Mouse (Mus musculus): ENCODE measurements at regions not wholly inside any gene's neighbourhood (a gene's known extent, or its start where the extent isn't known, plus 50 kb on each side); places are given as distances from the start of the nearest gene placed in this dataset.

- Histone ChIP-seq H3K27me3 (replicated peaks) (no peaks in the 10 kb centered on the region), H3K4me2 (ENCODE audit: insufficient read depth, low read depth, poor library complexity, severe bottlenecking) (no peak overlapping the region), H3K4me3 (replicated peaks in 1 of 3; ENCODE audit: low read depth in 2 of 3, low read length in 2 of 3, poor library complexity in 1 of 3) (no peak overlapping the region), H3K79me2 (replicated peaks; ENCODE audit: control insufficient read depth, extremely low read depth, insufficient read depth, poor library complexity, severe bottlenecking) (no peaks in the 10 kb centered on the region), H3K9me3 (replicated peaks; ENCODE audit: low read length) (no peaks in the 10 kb centered on the region), H3K36me3 (replicated peaks in 1 of 2; ENCODE audit: control insufficient read depth in 1 of 2, insufficient read depth in 1 of 2, low read length in 1 of 2) (no peaks in the 10 kb centered on the region), H3K4me1 (ENCODE audit: control insufficient read depth in 1 of 2, insufficient read depth in 2 of 2) (no peaks in the 10 kb centered on the region), H3K27ac (ENCODE audit: insufficient read depth, low read depth) (no peak overlapping the region), H3K9ac (ENCODE audit: insufficient read depth, low read depth) (no peak overlapping the region)
- no peak for DNase-seq (ENCODE audit: extremely low read depth)
- dilution Hi-C loops (cut with MboI; ENCODE audit: extremely low pct_ligation_motif_present, extremely low pct_unique_long_range_greater_than_20kb, low sequenced_read_pairs) (no loop called here), in situ Hi-C loops (cut with MboI; ENCODE audit: low pct_ligation_motif_present, low pct_unique_long_range_greater_than_20kb, low sequenced_read_pairs) (no loop called here)
- no peak for TF ChIP-seq ELF1 (IDR thresholded peaks at IDR 0.05; ENCODE audit: low read depth, low read length)
- no peak for TF ChIP-seq E2F4 (IDR thresholded peaks at IDR 0.05; ENCODE audit: insufficient replicate concordance, low read depth, low read length)
- TF ChIP-seq MXI1 (IDR thresholded peaks at IDR 0.05; ENCODE audit: low read depth, low read length) = no peak
- no peak for TF ChIP-seq POLR2AphosphoS2 (IDR thresholded peaks at IDR 0.05; ENCODE audit: low read depth, low read length)
- no peak for TF ChIP-seq NRF1 (IDR thresholded peaks at IDR 0.05; ENCODE audit: low read depth, low read length)
Measured at GRCm38 (mm10) chr1:107941601-107942270, 351.9 kb downstream of the Serpinb8 start.

DNA sequence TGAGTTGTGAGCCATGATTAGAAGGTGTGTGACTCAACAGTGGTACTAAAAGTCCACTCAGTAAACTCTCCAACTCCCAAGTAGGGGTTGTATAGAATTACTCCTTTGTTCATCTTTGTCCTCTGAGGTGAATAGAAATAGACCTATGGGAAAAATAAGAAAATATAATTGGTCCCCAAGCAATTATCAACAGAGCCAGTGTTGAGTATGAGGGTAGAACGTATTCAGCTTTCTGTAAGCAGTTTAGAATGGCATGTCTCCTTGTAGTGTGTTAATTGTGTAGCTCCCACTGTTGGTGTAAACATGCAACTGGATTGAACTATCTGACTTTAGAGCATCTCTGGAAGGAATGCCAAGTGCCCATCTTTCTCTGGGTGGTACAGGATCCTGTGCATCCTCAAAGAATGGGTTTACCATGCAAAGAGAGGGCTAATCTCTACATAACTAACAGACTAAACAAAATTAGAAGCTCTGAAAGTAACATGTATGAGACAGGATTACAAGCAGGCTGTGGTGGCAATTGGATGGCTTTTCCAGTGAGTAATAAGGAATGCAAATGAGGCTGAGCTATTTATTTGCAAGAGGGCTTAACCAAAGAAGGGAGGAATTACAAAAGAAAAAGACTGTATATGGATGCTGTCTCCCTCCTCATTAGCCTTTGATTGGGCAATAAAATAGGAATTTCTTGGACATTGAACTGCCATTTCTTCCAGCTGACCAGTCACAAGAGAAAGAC is 356.6 kb downstream of the Serpinb8 start:
- DNase-seq (ENCODE audit: extremely low read depth) = no peak
- dilution Hi-C loops (cut with MboI; ENCODE audit: extremely low pct_ligation_motif_present, extremely low pct_unique_long_range_greater_than_20kb, low sequenced_read_pairs) = no loop called here

More for the DNA sequence above, 356.6 kb downstream of the Serpinb8 start:
- Histone ChIP-seq H3K4me3 (replicated peaks in 1 of 3; ENCODE audit: low read depth in 2 of 3, low read length in 2 of 3, poor library complexity in 1 of 3) (no peak overlapping the region), H3K27ac (ENCODE audit: insufficient read depth, low read depth) (no peak overlapping the region), H3K79me2 (replicated peaks; ENCODE audit: control insufficient read depth, extremely low read depth, insufficient read depth, poor library complexity, severe bottlenecking) (no peaks in the 10 kb centered on the region), H3K9me3 (replicated peaks; ENCODE audit: low read length) (no peaks in the 10 kb centered on the region), H3K9ac (ENCODE audit: insufficient read depth, low read depth) (no peak overlapping the region), H3K4me1 (ENCODE audit: control insufficient read depth in 1 of 2, insufficient read depth in 2 of 2) (no peaks in the 10 kb centered on the region), H3K4me2 (ENCODE audit: insufficient read depth, low read depth, poor library complexity, severe bottlenecking) (no peak overlapping the region), H3K27me3 (replicated peaks) (no peaks in the 10 kb centered on the region), H3K36me3 (replicated peaks in 1 of 2; ENCODE audit: control insufficient read depth in 1 of 2, insufficient read depth in 1 of 2, low read length in 1 of 2) (no peaks in the 10 kb centered on the region)
- TF ChIP-seq ZC3H11A (IDR thresholded peaks at IDR 0.05; ENCODE audit: low read depth, low read length) = no peak
- no peak for TF ChIP-seq NELFE (IDR thresholded peaks at IDR 0.05; ENCODE audit: low read depth, low read length)
- no peak for TF ChIP-seq BHLHE40 (IDR thresholded peaks at IDR 0.05; ENCODE audit: low read depth, low read length)
- TF ChIP-seq CTCF (conservative IDR thresholded peaks at IDR 0.05 in 1 of 2, IDR thresholded peaks at IDR 0.05 in 1 of 2; ENCODE audit: low read depth in 2 of 2, low read length in 2 of 2) = no peak
- TF ChIP-seq TCF12 (IDR thresholded peaks at IDR 0.05; ENCODE audit: low read depth, low read length) = no peak
- no peak for TF ChIP-seq IRF4 (IDR thresholded peaks at IDR 0.05; ENCODE audit: low read depth, low read length)
- TF ChIP-seq JUN (IDR thresholded peaks at IDR 0.05; ENCODE audit: insufficient read depth, low read depth, low read length) = no peak
- TF ChIP-seq ZMIZ1 (IDR thresholded peaks at IDR 0.05; ENCODE audit: low read depth, low read length) = no peak
- TF ChIP-seq JUND (conservative IDR thresholded peaks at IDR 0.05; ENCODE audit: low read depth, low read length) = no peak
- TF ChIP-seq MEF2A (IDR thresholded peaks at IDR 0.05; ENCODE audit: borderline replicate concordance, low read depth, low read length) = no peak
- no peak for TF ChIP-seq ETS1 (conservative IDR thresholded peaks at IDR 0.05; ENCODE audit: low read depth, low read length)
- no peak for TF ChIP-seq MAX (IDR thresholded peaks at IDR 0.05; ENCODE audit: low read length)
- no peak for TF ChIP-seq MAFK (IDR thresholded peaks at IDR 0.05; ENCODE audit: insufficient replicate concordance, low read length)
- TF ChIP-seq TBP (conservative IDR thresholded peaks at IDR 0.05; ENCODE audit: low read depth, low read length) = no peak
- TF ChIP-seq RAD21 (IDR thresholded peaks at IDR 0.05; ENCODE audit: low read depth, low read length) = no peak
- TF ChIP-seq EP300 (IDR thresholded peaks at IDR 0.05; ENCODE audit: low read length) = no peak
- no peak for TF ChIP-seq POLR2A (IDR thresholded peaks at IDR 0.05; ENCODE audit: low read depth, low read length)
- in situ Hi-C loops (cut with MboI; ENCODE audit: low pct_ligation_motif_present, low pct_unique_long_range_greater_than_20kb, low sequenced_read_pairs) = no loop called here
